Mouse (Mus musculus): Measurements from ENCODE around the gene Smpd4.
"Not testable (repeated sequence)": the region's sequence is repeated elsewhere in the genome, so short reads cannot be mapped to it uniquely, and the experiment has no call there.

The Smpd4 gene

DNA sequence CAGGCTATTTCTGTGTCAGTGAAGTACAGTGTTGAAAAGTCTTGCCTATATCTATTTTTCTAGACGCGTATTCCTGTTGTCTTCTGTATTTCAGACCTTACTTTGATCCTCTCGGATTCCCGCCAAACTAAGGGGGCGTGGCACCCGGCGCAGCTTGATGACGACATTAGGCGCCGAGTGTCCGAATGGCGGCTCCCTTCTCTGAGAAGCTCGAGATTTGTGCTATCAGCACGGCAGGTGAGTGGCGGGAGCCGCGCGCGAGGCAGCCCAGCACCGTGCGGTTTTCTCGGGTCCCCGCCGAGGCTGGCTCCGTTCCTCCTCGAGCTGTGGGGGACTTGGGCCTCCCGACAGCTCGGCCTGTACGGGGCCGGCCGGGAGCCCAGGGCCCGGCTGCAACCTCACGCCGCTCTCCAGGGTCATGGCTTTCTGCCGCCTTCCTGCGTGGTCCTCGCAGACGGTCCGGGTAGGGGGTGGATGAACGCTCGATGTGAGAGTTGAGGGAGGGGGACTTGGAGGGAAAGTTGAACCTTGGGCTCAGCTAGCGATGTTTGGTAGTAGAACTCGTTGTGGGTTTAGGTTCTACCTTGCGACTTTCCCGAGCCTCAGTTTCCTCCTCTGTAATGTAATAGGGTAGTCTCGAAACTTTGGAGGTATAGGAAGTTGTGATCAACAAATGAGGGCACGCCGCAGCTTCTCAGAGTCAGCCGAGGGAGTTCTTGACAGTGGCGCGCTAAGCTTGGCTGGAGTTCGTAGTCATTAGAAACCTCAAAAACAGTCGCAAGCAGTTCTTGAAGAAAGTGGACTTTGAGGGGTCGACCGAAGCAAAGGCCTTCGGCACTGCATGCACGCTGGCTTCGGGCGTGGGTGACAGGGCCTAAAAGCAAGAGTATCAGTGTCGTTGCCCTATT lies at the start of gene Smpd4:
TSS of gene Smpd4 (plus strand) at position 157 of the 908 bp plus-strand sequence.
- CTCF ChIA-PET = no interaction called here

DNA sequence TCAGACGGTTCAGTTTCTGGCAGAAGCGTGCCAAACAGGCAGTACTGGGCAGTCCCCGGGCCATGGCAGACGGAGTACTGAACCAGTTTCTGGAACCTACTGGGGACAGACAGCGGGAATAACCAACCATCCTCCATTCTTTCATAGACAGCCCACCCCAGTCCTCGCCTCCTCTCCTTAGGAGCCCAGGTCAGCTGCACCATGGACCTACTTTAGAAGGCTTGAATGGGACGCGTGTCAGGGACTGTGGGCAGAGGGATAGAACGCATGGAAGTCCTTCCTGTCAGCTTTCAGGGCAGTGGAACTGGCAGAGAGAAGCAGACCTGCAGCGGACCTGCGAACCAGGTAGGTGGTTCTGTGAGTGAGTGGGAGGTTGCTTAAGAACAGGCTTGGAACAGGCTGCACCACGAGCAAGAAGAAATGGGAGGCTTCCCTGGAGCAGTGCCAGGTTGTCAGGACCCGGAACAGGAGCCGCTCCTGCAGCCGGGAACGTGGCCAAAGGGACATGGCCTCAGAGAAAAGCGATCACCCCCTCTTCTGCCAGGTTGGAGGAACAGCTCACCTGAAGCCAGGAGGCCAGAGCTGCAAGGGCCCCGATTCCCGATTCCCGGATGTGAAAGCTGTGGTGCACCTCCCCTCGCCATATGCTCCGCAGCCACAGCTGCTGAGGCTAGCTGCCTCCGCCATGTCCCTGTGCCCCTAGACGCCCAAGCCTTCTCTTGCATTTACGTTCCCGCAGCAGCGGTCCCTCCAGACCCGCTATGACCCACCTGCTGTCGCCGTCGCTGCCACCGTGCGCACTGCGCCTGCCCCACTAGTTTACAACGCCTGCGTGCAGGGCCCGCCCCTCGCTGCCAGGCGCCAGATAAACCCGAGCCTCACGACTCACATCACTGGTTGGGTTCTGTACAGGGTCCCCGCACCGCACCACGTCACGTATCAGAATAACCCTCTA lies 43.0 kb upstream of the Smpd4 start:
- CTCF ChIA-PET = no interaction called here

DNA sequence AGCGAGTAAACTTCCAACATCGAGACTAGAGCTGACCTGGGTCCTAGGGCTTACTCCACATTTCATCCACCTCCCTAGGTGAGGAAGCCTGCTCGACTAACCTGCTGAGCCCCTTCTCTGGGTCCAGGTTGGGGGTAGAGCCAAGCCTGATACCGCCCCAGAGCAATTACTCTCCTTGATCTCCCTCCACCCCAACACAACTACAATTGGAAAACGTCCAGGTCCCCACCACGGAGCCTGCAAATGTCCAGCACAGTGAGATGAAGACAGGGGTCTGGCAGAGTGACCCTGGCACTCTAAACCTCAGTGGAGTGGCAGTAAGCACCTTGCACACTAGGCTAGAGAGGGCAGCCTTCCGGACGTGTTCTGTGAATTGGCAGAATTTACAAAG lies 42.3 kb upstream of the Smpd4 start:
- CTCF ChIA-PET = no interaction called here

DNA sequence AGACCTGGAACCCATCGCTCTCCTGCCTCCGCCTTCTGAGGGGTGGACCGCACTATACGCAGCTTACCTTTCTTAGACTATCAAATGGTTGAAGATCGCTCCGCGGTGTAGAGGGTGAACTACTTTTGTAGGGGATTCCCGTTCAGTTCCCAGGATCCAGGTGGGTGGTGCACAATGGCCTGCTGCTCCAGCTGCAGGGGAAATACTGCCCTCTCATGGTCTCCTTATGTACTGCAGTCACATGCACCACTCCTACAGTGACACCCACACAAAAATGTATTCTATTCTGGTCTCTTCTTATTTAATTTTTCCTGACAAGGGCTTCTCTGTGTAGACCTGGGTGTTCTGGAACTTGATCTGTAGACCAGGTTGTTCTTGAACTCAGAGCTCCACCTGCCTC lies 36.1 kb upstream of the Smpd4 start, which contains the start of gene Slc7a4:
TSS of gene Slc7a4 (minus strand) at position 151 of the 400 bp plus-strand sequence.
- CTCF ChIA-PET = no interaction called here

DNA sequence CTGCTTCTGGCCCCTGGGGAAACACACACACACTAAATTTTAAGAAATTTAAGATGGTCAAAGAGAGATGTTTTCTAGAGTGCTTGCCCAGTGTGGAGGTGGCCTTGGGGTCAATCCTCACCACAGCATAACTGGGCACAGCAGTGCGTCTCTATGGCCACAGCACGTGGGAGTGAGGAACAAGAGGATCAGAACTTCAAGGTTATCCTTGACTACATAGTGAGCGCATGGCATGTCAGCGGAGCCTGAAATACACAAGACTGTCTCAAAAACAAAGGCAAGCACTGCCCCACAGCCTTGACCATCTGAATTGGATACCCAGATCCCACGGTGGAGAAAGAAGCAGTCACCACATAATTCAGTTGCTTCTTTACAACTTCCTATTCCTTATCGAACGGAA lies 34.6 kb upstream of the Smpd4 start:
- CTCF ChIA-PET = no interaction called here

DNA sequence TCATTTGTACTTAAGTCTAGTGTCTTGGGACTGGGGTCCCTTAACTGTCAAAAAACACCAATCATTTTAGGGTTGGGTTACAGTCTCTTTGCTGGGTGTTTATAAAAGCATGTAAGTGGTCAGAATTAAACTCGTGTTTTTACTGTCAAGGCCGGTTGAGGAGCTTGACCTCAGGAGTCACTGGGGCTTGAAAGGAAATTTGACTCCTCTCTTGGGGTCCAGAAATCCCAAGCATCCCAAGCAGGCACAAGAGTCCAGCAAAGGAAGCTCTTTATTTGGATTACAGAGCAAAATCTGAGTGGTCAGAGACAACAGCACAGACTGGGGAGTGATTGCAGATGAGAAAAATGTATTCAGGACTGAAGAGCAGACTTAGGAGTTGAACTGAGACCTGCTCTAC lies 28.4 kb upstream of the Smpd4 start:
- CTCF ChIA-PET = no interaction called here

DNA sequence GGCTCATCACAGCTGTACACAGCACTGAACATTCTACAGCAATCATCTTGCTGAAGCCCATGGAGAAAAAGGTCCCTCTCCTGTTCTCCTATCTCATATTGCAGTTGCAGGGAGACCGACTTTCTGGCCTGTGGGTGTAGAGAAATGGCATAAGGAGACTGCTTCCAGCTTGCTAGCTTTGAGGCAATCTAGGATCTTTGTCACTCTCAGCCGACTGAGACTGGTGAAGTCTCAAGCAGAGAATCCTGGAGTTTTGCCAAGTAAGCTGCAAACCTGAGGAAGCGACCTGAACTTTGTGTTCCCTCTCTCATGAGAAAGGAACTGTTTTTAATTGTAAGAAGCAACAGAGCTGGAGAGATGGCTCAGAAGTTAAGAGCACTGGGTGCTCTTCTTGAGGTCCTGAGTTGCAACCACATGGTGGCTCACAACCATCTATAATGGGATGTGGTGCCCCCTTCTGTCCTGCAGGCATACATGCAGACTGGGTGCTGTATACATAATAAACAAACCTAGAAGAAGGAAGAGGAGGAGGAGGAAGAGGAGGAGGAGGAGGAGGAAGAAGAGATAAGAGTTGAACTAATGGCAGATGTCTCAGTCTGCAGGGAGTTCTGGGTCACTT lies 18.1 kb upstream of the Smpd4 start:
- CTCF ChIA-PET = no interaction called here

DNA sequence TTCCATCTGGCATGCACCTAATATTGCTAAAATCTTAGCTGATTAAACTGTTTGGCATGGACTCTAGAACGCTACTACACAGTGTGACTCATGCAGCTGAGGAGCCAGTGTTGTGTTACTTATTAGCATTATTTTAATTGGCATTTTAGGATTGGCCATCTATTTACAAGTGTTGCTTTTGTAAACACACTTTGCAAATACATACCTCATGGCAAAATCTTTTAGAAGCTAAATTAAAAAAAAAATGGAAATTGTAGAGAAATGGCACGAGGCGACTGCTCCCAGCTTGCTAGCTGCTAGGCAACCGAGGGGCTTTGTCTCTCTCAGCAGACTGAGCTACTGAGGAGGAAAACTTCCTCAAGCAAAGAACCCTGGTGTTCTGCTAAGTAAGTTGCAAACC lies 14.2 kb upstream of the Smpd4 start:
- CTCF ChIA-PET = no interaction called here

DNA sequence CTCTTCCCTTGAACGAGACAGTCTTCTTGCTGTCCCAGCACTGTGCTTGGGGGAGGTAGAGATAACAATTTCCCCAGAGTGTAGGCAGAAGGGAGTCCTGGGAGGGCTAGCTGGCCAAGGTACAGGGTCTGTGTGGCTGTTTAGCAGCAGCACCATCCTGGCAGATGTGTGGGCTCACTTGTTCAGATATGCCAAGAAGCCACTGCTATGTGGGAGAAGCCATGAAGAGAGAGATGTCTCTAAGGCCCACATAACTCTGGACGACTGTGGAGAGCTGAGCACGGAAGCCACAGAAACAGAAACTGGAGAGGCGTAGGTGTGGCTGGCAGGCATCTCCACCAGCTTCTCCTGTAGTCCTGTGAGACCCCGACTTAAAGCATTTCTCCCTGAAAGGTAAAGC lies 13.5 kb upstream of the Smpd4 start:
- CTCF ChIA-PET = no interaction called here

DNA sequence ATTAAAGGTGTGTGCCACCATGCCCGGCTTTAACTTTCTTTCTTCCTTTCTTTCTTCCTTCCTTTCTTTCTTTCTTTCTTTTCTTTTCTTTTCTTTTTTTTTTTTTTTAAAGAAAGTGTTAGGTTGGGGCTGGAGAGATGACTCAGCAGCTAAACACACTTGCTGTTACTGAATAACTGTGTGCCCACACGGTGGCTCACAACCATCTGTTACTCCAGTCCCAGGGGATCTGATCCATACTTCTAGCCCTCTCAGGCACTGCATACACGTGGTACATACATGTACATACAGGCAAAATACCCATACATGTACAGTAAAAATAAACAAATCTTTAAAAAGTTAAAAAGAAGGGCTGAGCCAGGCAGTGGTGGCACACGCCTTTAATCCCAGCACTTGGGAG lies 7.8 kb upstream of the Smpd4 start:
- CTCF ChIA-PET = no interaction called here

DNA sequence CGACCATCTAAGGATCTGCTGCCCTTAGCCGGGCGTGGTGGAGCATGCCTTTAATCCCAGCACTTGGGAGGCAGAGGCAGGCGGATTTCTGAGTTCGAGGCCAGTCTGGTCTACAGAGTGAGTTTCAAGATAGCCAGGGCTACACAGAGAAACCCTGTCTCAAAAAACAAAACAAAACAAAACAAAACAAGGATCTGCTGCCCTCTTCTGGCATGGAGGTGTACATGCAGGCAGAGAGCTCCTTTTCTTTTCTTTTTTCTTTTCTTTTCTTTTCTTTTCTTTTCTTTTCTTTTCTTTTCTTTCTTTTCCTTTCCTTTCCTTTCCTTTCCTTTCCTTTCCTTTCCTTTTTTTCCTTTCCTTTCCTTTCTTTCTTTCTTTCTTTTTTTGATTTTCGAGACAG lies 4.4 kb upstream of the Smpd4 start:
- CTCF ChIA-PET = not testable (repeated sequence)

DNA sequence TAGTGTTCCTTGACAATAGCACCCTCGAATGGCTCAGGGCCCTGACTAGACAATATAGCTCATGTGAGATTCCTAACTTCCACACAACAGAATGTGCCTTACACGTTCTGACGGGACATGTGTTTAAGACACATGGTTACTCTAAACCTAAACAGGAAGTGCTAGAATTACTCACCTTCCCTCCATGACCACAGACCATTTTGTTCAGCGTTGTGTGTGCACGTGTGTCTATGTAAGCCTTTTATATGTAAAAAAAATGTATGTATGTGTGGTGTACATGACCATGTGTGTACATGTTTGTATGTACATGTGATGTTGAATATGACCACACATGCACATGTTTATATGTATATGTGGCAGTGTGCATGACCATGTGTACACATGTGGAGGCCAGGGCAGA lies 2.9 kb upstream of the Smpd4 start:
- CTCF ChIA-PET = no interaction called here

DNA sequence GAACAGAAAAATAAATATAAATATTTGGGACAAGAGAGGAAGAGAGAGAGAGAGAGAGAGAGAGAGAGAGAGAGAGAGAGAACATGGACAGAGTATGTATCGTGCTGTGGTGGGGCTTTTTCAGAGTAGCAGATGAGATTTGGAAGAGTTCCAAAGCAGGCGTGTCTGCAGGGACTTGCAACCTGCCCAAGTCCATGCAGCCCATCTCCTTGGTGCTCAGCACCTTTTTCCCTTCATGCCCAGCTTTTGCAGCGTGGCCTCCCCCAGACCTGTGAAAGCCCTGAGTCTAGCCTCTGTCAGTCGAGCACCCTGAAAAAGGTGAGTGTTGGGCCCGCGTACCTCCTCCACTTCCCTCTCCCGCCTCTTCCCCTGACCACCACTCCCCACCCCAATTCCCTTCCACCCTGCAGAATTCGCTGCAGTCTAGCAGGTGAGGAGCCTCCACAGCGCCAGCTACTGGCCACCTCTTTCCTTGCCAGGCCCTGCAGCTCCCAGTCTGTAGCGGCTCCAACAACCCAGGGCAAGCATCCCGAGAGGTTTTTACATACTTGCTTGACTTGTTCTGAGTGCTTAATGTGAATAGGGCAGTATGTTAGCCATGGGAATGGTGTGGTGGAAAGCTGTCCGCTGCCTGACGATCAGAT lies 1.1 kb upstream of the Smpd4 start:
- CTCF ChIA-PET = interaction anchor here (0.9 kb wide), 1 partner anchor 55 kb away, joined by 4 read pairs; no protein-coding TSS in a partner anchor

DNA sequence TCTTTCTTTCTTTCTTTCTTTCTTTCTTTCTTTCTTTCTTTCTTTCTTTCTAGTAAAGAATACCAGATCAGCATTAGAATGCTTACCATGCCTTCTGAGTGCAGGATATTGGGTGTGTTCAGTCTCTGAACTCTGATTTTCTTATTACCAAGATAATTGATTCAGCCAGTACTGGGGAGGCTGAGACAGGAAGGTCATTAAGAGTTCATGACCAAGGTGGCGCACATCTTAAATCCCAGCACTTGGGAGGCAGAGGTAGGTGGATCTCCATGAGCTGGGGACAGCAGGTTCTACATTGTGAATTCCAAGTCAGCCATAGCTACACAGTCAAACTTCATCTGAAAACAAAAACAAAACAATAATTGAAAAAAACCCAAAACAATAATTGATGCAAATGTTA lies 2.8 kb downstream of the Smpd4 start:
- CTCF ChIA-PET = no interaction called here

DNA sequence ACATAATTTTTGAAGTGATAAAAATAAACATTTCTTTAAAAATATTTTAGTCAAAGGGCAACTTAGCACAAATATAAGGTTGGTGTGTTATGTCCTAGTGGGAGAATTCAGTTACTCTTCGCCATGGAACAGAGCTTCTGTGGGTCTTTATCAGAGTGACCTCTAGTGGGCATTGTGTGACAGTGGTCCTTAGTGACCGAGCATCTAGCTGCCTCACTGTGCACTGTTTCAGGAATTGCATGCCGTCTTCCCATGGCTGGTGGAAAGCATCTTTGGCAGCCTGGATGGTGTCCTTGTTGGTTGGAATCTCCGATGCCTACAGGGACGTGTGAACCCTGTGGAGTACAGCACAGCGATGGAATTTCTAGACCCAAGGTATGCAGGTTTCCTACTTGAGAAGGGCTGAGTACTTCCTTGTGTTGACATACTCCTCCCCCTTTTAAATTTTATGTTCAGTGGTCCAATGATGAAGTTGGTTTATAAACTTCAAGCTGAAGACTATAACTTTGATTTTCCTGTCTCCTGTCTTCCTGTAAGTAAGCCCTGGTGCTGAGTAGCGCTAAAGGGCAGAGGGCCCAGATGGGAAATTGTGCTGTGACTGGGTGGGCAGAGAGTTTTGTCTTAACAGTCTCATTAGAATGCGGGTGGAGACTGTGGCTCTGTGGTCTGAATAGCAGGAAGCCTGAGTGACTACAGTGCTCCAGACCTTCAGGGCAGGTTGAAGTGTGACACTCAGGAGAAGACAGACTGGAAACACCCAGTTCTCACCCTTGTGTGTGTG lies 6.5 kb downstream of the Smpd4 start:
- CTCF ChIA-PET = no interaction called here

DNA sequence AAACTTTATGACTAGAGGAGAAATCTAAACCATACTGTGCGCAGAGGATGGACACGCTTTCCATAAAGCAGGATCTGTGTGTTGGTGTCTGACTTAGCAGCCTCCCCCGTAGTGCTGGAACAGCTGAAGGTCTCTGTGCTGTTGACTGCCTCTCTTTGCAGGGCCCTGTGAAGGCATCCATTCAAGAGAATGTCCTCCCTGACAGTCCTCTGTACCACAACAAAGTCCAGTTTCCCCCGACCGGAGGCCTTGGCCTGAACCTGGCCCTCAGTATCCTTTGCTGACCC lies 7.1 kb downstream of the Smpd4 start:
- CTCF ChIA-PET = no interaction called here

DNA sequence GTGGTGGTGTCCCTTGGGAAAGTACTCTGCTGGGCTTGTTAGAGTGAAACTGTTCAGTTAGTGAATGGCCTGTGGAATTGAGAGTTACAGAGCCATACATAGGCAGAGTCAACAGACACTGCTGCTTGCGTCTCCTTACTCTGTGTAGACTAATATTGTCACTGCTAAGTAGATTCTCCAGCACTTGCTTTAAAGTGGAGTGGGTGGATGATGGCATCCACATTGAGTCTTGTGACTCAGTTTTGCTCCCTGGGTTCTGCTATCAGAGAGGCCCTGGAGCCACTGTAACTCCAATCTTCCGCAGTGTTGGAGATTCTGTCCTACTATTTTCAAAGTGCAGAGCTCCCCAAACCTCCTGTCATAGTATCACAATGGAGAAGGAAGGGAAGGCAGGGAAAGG lies 13.4 kb downstream of the Smpd4 start:
- CTCF ChIA-PET = no interaction called here

DNA sequence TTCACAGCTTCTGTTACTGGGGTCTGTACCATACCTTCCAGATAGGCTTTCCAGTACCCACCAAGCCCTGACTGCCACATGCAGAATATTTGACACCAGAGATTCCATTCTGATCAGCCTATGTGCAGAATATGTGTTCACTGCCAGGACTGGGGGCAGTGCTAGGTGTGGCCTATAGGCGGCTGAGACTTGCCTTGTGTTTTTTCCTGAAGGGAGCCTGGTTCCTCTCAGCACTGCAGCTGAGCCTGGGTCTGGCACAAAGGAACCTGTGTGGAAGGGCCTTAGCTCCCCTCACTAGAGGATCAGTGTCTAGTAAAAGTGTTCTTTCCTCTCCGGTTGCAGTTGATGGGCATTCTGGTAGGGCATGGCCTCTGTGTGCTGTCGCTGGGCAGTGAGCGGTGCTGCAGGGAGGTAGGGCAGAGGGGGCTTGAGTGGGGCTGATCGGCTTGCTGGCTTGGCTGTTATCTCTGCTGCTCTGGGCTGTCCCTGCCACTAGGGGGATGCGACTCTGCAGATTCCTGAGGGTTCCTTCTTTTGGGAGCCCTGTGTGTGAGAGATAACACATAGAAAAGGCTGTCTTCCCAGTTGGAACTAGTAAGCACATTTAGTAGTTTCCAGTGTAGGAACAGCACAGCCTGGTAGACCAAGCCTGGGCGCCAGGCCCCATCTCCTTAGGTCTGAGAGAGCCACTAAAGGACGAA lies 14.5 kb downstream of the Smpd4 start:
- CTCF ChIA-PET = no interaction called here

DNA sequence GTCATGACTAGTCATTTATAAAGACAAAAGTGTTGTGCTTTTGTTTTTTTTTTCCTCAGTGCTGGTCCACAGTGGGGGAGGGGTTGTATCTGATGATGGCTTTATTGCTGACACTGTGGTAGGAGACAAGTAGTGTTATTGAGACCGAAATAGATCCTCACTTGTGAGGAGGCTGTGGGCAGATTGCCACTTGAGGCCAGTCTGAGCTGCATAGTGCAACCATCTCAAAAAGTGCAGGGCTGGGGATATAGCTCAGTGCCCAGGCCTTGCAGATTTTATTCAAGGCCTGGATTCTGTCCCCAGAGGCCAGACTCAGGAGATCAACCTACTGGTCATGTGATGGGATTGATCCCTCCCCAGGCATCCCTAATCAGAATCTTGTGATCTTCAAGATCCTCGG lies 17.8 kb downstream of the Smpd4 start:
- CTCF ChIA-PET = no interaction called here

DNA sequence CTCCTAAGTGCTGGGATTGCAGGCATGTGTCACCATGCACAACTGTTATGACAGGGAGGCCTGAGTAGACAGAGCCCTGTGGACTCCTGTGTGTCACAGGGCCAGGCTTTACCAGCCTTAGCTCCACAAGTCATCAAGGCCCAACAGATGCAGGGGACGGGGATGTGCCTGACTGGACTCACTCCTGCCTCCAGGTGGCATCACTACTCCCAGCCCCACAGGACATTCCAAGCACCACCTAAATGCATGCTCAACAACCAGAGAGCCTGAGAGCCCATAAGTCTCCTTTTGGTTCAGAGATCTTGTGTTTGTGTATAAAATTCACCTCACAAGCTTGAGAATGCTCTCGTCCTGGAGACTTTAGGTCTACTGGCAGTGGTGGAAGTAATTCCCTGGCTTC lies 18.5 kb downstream of the Smpd4 start:
- CTCF ChIA-PET = no interaction called here

All from spleen, embryonic (tissue).